Mouse (Mus musculus) layer of hippocampus, adult 2 months (tissue): ENCODE measurements around the gene Fbxl17. TPM values are rescaled to one million over a fixed set of nuclear protein-coding genes. Genes with fewer than 3 reads are reported as not detected.

ENCODE experiments used
- DNase-seq, 2 experiments: peaks; one replicate each; pipeline ENCODE4 v3.0.0; 2022; ENCODE audit warnings: low spot score in 2 of 2
- H3K27ac ChIP-seq: fragments of 200-600 bp; 2 replicates; pipeline ENCODE4 v1.8.1; 2022
- H3K4me3 ChIP-seq: fragments of 200-600 bp; 2 replicates; pipeline ENCODE4 v1.8.1; 2022; ENCODE audit warnings: mild to moderate bottlenecking
- CTCF ChIP-seq: fragments of 200-600 bp; conservative IDR thresholded peaks from 2 replicates; pipeline ENCODE4 v1.8.1; 2022; ENCODE audit warnings: antibody characterized with exemption, mild to moderate bottlenecking, moderate library complexity
- long read RNA-seq, 2 experiments: library from polyadenylated mRNA; stranded (forward); transcript quantifications; one replicate each; pipeline ENCODE4 v2.0.0; 2021; ENCODE audit warnings: borderline mapping rate in 2 of 2
- total RNA-seq, 2 experiments: library from RNA; stranded (reverse); gene quantifications; 2 replicates each; pipeline ENCODE4 v1.2.3; 2021

Fbxl17 gene
- total RNA-seq: 10 to 100 TPM; 55.3 to 58.6 TPM
- long read RNA-seq, experiment 1, full-length matches to known transcripts: 80 of 90 reads
- long read RNA-seq, experiment 1, partial matches to known transcripts: 2 of 90 reads
- long read RNA-seq, experiment 1, other reads (novel, unspliced or antisense): 8 of 90 reads
- long read RNA-seq, experiment 2, full-length matches to known transcripts: 89 of 97 reads
- long read RNA-seq, experiment 2, partial matches to known transcripts: 0 of 97 reads
- long read RNA-seq, experiment 2, other reads (novel, unspliced or antisense): 8 of 97 reads

GRCm38 (mm10) chr17:63499636-63500155, at the start of gene Fbxl17:
Gene Fbxl17, minus strand, starts transcription at chr17:63500017.
- Histone ChIP-seq H3K4me3 (peak within 1 kb of the TSS; percentile 89), H3K27ac (peak within 1 kb of the TSS; percentile 99)

GRCm38 (mm10) chr17:63547465-63547864, 47.6 kb upstream of the Fbxl17 start:
- TF ChIP-seq CTCF: peak; percentile 72
- Histone ChIP-seq H3K4me3 (no peak overlapping the region), H3K27ac (no peak overlapping the region)
- peak in 1 of 2 experiments; percentile 1 for DNase-seq

More at GRCm38 (mm10) chr17:63499636-63500155, at the start of gene Fbxl17:
- peak; percentile 47 to 67 for DNase-seq
- TF ChIP-seq CTCF: no peak

GRCm38 (mm10) chr17:63534576-63535265, 34.9 kb upstream of the Fbxl17 start:
- no peak overlapping the region for H3K27ac ChIP-seq
- no peak for DNase-seq
- TF ChIP-seq CTCF: no peak
- H3K4me3 ChIP-seq: no peak overlapping the region

- TF ChIP-seq CTCF: no peak
- Histone ChIP-seq H3K4me3 (no peak overlapping the region), H3K27ac (no peak overlapping the region)
- no peak for DNase-seq
Measured at GRCm38 (mm10) chr17:63533074-63533836, 33.4 kb upstream of the Fbxl17 start.

GRCm38 (mm10) chr17:63529476-63529875, 29.7 kb upstream of the Fbxl17 start:
- DNase-seq: no peak
- no peak for TF ChIP-seq CTCF
- Histone ChIP-seq H3K27ac (no peak overlapping the region), H3K4me3 (no peak overlapping the region)

- TF ChIP-seq CTCF: no peak
- no peak for DNase-seq
- no peak overlapping the region for H3K27ac ChIP-seq
- H3K4me3 ChIP-seq: no peak overlapping the region
Measured at GRCm38 (mm10) chr17:63520691-63521090, 20.9 kb upstream of the Fbxl17 start.

GRCm38 (mm10) chr17:63510451-63510850, 10.6 kb upstream of the Fbxl17 start:
- Histone ChIP-seq H3K27ac (no peak overlapping the region), H3K4me3 (no peak overlapping the region)
- TF ChIP-seq CTCF: no peak
- DNase-seq: no peak

GRCm38 (mm10) chr17:63501091-63501490, 1.3 kb upstream of the Fbxl17 start:
- DNase-seq: no peak
- TF ChIP-seq CTCF: no peak
- Histone ChIP-seq H3K27ac (peak overlapping the region; percentile 99; the same call in 1 of the 2 replicates), H3K4me3 (no peak overlapping the region; the same call in 1 of the 2 replicates)

- peak overlapping the region; percentile 99 for H3K27ac ChIP-seq
- peak overlapping the region; percentile 89 for H3K4me3 ChIP-seq
- TF ChIP-seq CTCF: no peak
- DNase-seq: peak; percentile 82 to 86
Measured at GRCm38 (mm10) chr17:63500156-63500834, 478 bp upstream of the Fbxl17 start.

GRCm38 (mm10) chr17:63498717-63499635, 841 bp downstream of the Fbxl17 start:
- peak overlapping the region; percentile 99 for H3K27ac ChIP-seq
- DNase-seq: peak in 1 of 2 experiments; percentile 21
- no peak for TF ChIP-seq CTCF
- H3K4me3 ChIP-seq: peak overlapping the region; percentile 89

GRCm38 (mm10) chr17:63498182-63498716, 1.6 kb downstream of the Fbxl17 start:
- H3K27ac ChIP-seq: peak overlapping the region; percentile 99
- DNase-seq: no peak
- no peak for TF ChIP-seq CTCF
- peak overlapping the region; percentile 89 for H3K4me3 ChIP-seq
